Mouse (Mus musculus) frontal cortex, adult 2 months (tissue): ENCODE results near the gene Gm7970. TPM values are rescaled to one million over a fixed set of nuclear protein-coding genes. Genes with fewer than 3 reads are reported as not detected.
"Not testable (repeated sequence)": the region's sequence is repeated elsewhere in the genome, so short reads cannot be mapped to it uniquely, and the experiment has no call there.

Experiments
- DNase-seq, 2 experiments: peaks; one replicate each; pipeline ENCODE4 v3.0.0; 2022; ENCODE audit warnings: low spot score in 1 of 2; ENCODE audit errors: extremely low spot score in 1 of 2
- polyA plus RNA-seq: library from polyadenylated mRNA; depleted of rRNA; stranded (reverse); fragments of >200 nt; gene quantifications from 2 replicates; pipeline ENCODE4 v1.2.3, GENCODE M21; 2012; rRNA removed

Gm7970 gene
- not detected in 2 replicates for polyA plus RNA-seq

DNA sequence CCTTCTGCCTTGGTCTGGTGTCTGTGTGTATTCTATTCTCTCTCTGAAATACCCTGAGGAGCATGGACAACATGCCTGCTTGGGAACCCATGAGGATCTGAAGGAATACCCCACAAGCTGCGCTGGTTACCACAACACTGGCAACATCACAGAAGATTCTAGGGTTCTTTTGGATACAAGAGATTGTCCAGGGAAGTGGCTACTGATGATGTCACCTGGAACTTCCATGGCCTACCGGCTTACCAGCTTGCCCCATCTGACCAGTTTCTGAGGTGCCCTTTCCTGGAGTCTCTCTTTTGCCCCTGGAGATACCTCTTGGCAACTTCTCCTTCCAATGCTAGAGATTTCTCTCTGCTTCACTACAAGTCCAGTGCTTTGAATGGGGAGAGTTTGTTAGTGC, at the start of gene Gm7970:
Gm7970 (minus strand) TSS at position 101 of the 400 bp plus-strand sequence.
- not testable (repeated sequence) for DNase-seq

DNA sequence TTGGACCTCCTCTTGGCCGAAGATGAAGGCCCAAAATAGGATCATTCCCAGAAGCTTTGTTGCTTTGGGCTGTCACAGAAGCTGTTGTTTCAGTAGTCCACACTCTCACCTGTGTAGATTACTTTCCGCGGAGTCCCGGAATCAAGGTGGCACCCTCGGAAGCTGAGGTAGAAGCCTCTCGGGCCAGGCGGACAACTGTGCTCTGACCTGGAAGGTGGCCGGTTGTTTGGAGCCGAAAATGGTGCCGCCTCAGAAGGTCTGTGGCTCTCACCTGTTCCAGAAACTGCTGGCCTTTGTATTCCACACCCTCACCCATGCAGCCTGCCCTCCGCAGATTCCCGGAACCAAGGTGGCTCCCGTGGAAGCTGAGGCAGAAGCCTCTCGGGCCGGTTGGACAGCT, 45.6 kb upstream of the Gm7970 start:
- not testable (repeated sequence) for DNase-seq

DNA sequence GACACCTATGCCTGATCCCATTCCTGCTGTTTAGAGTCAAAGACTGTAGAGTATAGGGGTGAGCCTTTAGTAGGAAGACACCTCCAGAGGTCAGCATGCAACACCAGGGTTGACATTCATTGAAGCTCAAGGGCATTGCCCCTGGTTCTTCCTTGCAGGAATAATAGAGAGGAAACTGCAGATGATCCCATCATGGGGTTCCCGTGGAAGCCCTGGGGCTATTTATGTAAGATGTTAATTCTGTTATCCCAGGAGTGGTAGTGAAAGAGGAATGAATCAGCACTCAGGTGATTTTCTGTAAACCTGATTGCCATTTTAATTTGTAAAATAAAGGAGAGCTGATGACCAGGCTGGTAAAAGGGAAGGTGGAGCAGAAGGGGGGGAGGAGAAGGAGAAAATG, 31.0 kb upstream of the Gm7970 start:
- not testable (repeated sequence) for DNase-seq

DNA sequence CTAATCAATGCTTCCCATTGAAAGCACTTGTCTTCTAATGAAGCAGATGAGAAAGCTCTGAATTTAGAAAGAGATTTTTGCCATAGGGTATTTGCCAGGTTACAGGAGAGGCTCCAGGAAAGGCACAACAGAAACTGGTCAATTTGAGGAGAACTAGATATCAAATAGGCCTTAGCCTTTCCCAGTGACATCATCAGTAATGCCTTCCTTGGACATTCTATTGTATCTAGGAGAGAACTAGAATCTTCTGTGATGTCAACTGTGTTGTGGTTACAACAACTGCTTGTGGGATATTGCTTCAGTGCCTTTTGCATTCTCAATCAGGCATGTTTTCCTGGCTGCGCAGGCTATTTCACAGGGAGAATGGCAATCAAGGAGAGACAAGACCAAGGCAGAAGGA, 17.5 kb upstream of the Gm7970 start, which contains the start of gene 1700049E17Rik2:
1700049E17Rik2 (plus strand) TSS at position 301 of the 400 bp plus-strand sequence.
- DNase-seq: not testable (repeated sequence)

DNA sequence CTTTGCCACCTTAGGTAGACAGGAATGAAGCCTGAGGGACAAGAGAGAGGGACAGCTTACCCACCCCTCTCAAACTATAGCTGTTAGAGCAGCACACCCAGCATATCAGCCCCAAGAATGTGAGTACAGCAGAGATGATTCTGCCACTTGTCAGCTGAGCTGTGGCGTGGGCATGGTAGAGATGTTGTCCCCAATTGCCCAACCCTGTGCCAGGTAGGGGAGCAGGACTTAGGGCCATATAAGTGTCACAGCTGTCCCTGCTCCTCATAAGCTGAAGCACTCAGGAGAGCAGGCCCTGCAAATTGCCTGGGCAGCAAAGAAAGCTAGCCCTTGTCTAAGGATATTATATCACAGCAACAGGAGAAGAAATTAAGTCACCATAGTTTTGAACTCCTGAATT, 30.7 kb downstream of the Gm7970 start:
- DNase-seq: not testable (repeated sequence)

DNA sequence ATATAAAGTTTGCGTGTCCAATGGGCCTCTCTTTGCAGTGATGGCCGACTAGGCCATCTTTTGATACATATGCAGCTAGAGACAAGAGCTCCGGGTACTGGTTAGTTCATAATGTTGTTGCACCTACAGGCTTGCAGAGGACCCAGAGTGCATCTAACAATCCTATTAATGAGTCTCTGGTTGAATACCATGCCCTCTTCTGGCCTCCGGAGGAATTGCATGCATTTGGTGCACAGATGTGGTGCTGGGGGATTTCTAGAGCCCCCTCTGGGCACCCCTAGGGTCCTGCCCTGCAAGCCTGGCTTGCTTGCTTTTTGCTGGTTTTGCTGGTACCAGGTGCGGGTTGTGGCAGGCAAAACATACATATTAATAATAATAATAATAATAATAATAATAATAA, 34.7 kb downstream of the Gm7970 start:
- not testable (repeated sequence) for DNase-seq

Other genes starting within 250 kb of the Gm7970 start
- not detected in 2 replicates for gene Gm5798, start 207.0 kb downstream of the Gm7970 start, polyA plus RNA-seq
- not detected in 2 replicates for gene Gm7945, start 169.2 kb downstream of the Gm7970 start, polyA plus RNA-seq
- not detected in 2 replicates for gene Gm6482, start 147.3 kb downstream of the Gm7970 start, polyA plus RNA-seq
- gene Gm7954, start 102.1 kb downstream of the Gm7970 start, polyA plus RNA-seq: not detected in 2 replicates
- not detected in 2 replicates for gene Gm3486, start 66.1 kb downstream of the Gm7970 start, polyA plus RNA-seq
- gene 1700049E17Rik2, start 17.6 kb upstream of the Gm7970 start, polyA plus RNA-seq: not detected in 2 replicates
- gene Gm3072, start 69.0 kb upstream of the Gm7970 start, polyA plus RNA-seq: not detected in 2 replicates
- not detected in 2 replicates for gene Gm3676, start 90.9 kb upstream of the Gm7970 start, polyA plus RNA-seq
- gene Gm8068, start 146.3 kb upstream of the Gm7970 start, polyA plus RNA-seq: not detected in 2 replicates
- not detected in 2 replicates for gene Gm7929, start 195.0 kb upstream of the Gm7970 start, polyA plus RNA-seq
- gene Gm47189, start 216.9 kb upstream of the Gm7970 start, polyA plus RNA-seq: not detected in 2 replicates